Mouse (Mus musculus) heart, adult 18-20 months (tissue): ENCODE measurements around the gene Gm20431. TPM values are rescaled to one million over a fixed set of nuclear protein-coding genes. Genes with fewer than 3 reads are reported as not detected.

Experiments
- DNase-seq, 2 experiments: peaks; one replicate each; pipeline ENCODE4 v3.0.0; 2021 to 2022; ENCODE audit warnings: mixed read lengths in 1 of 2
- total RNA-seq, 2 experiments: library from RNA; stranded (reverse); gene quantifications; 2 replicates each; pipeline ENCODE4 v1.2.3; 2021

Gm20431 gene
- total RNA-seq, 2 experiments from 2014 or later = 9.3 to 17.0 TPM

DNA sequence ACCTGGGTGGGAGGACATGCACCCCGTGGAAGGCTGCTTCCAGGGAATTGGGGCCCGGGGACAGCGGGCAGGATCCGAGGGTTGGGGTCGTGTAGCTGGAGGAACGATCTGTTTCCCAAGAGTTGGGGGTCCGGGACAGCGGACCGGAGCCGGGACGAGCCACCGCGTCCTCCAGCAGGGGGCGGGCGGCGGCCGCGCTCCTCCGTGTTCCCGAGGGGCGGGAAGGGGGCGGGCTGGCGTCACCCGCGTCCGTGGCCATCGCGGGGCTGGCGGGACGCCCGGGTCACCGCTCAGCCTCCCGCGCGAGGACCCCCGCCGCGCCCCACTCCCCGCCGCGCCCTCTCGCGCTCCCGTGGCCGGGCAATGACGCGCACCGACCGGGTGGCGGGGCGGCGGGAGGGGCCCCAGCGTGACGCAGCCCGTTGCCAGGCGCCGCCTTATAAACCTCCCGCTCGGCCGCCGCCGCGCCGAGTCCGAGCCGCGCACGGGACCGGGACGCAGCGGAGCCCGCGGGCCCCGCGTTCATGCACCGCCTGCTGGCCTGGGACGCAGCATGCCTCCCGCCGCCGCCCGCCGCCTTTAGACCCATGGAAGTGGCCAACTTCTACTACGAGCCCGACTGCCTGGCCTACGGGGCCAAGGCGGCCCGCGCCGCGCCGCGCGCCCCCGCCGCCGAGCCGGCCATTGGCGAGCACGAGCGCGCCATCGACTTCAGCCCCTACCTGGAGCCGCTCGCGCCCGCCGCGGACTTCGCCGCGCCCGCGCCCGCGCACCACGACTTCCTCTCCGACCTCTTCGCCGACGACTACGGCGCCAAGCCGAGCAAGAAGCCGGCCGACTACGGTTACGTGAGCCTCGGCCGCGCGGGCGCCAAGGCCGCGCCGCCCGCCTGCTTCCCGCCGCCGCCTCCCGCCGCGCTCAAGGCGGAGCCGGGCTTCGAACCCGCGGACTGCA lies 27.5 kb upstream of the Gm20431 start, which contains the start of gene Cebpb:
TSS of gene Cebpb (plus strand) at position 418 of the 954 bp plus-strand sequence.
- peak; percentile 92 to 94 for DNase-seq

DNA sequence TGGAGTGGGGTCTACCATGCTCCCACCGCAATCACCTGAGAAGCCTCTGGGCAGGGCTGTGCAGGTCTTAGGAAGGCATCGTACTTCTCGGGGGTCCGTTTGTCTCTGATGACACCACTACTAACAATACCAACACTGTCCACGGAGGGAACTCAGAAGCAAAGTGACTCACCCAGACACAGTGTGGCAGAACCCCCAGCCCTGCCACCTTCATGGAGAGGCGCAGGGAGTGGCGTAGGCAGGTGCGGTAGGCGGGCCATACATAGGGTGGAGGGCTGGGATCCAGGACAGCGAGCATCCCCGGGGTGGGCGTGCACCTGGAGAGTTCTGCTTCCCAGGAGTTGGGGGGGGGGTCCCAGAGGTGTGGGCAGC lies 26.8 kb upstream of the Gm20431 start:
- DNase-seq = no peak

GRCm38 (mm10) chr2:167687651-167688101 lies 26.4 kb upstream of the Gm20431 start:
- DNase-seq = peak; percentile 49 to 68

DNA sequence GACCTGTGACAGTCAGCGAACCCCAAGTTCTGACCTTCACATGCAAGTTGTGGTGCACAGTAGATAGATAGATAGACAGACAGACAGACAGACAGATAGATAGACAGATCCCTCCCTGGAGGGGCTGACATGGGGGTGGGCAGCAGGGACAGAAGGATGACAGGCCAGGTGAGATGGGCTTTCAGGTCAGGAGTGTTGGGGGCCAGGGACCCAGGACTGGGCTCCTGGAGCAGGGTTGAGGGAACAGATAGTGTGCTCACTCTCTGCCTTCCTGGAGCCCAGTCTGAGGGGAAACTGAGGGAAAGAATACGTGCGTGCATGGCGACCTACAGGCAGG lies 25.9 kb upstream of the Gm20431 start:
- no peak for DNase-seq

DNA sequence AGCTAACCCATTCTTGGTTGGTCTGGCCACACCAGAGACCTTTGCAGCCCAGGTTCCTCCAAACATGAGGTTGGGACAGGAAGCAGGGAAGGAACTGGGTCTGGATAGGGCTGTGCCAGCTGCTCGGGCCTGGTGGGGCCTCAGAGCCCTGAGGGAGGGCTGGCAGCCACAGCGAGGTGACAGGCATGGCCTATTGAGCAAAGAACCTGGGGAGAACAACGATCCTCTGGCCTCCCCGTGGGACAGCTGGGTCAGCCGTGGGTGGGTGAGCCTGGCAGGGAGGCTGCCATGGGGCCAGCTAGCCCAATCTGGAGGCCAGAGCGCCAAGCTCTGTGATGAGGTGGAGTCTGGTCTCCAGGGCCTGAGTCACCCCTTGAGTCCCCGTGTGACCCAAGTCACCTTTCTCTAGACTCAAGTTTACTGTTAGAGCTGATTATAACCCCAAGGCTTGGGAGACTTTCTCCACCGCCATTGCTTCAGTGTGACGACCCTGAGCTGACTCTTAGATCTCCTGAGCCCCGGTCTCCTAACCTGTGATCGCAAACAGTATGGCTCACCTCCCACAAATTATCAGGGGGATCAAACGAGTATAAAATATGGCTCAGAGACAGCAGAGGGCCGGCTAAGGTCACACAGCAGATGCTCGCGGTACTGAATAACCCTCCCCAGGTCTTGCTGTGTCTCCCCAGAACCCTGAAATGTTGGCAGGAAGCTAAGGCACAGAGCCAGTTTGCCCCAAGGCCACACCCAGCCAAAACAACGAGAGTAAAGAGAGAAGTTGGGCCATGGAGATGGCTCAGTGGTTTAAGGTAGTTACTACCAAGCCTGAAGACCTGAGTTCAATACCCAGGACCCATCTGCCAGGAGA lies 25.3 kb upstream of the Gm20431 start:
- DNase-seq = no peak

- DNase-seq = peak in 1 of 2 experiments; percentile 30
Measured at GRCm38 (mm10) chr2:167685865-167686264, 24.6 kb upstream of the Gm20431 start.

DNA sequence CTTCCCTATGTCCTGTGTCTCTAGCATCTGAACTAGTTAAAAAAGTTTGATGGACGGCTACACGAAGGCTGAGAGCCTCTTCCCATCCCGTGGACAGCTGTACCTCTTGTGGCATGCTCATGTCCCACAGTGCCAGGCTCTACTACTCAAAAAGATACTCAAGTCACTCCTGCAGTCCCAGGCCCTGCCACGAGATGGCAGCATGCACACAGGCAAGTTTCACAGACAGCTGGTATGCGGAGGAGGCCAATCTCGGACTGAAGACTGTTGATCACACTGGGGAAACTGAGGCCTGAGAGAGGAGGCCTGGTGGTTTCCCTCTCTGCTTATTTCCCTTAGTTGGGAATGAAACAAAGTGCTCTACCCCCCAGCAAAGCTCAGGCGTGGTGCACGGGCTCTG lies 23.8 kb upstream of the Gm20431 start:
- DNase-seq = peak; percentile 91 to 100

- DNase-seq = no peak
Measured at GRCm38 (mm10) chr2:167683721-167684120, 22.4 kb upstream of the Gm20431 start.

GRCm38 (mm10) chr2:167680657-167681056 lies 19.4 kb upstream of the Gm20431 start:
- peak in 1 of 2 experiments; percentile 74 for DNase-seq

- peak; percentile 77 to 92 for DNase-seq
Measured at GRCm38 (mm10) chr2:167679902-167680430, 18.7 kb upstream of the Gm20431 start.

GRCm38 (mm10) chr2:167678600-167678999 lies 17.3 kb upstream of the Gm20431 start:
- DNase-seq = no peak

GRCm38 (mm10) chr2:167675120-167675909 lies 14.0 kb upstream of the Gm20431 start:
- DNase-seq = peak in 1 of 2 experiments; percentile 57

DNA sequence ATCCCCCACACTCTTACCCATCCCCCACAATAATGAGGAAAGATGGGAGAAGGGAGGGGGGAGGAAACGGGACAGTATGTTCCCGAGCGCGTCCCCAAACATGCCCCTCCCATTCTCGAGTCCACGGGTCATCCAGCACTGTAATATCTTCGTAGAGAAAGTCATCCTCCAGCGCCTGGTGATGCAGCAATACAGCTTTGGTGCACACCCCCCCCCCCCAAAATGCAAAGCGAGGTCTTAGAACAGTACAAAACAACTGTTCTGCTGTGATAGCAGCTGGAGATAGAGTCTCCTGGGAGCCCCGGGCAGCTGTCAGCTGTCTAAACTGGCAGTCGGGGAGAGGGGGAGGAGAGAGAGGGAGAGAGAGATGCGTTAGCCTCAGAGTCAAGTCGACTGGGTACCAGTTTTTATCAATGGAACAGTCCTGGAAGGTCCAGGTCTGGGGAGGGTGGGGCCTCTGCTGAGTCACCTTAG lies 11.0 kb upstream of the Gm20431 start:
- peak in 1 of 2 experiments; percentile 62 for DNase-seq

DNA sequence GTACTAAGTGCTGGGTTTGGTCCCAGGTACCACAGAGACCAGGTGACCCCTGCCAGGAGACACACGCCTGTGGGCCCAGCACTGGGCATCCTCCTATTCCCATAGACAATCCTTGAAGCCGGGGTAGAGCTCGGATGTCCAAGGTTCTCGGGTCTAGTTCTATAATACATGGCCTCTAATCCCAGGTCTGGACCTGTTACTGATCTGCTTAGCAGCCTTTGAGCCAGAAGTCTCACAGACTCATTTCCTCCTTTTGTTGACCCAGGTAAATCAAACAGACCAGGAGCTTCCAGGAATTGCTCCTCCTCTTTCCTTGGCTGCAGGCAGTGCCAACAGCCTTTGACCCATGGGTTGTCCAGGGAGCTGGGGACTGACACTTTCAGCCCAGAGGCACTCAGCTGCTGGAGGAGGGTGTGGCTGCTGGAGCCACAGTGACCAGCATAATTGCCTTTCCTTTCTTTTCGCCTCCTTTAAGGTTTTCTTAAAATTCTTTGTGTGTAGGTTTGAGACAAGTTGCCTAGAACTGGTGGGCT lies 9.9 kb upstream of the Gm20431 start:
- peak in 1 of 2 experiments; percentile 69 for DNase-seq

- no peak for DNase-seq
Measured at GRCm38 (mm10) chr2:167669398-167669797, 8.1 kb upstream of the Gm20431 start.

DNA sequence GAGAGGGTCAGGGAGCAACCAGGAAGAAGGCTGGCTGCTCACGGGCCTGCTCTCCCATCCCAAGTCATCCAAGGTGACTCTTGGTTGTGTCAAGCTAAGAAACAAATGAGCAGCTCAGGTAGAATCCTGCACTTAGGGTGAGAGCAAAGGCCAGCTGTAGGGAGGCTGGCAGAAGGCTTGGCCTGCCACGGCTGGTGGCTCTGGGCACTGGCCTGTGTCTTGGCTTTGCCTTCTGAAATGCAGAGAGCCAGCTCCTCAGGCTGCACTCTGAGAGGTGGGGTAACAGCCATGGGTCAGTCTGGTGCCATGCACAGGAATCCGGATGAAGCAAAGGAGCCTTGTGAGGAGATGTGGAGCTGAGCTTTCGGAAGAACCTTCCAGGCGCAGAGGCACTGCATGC lies 7.1 kb upstream of the Gm20431 start:
- DNase-seq = no peak

GRCm38 (mm10) chr2:167665972-167666713 lies 4.8 kb upstream of the Gm20431 start:
- no peak for DNase-seq

- no peak for DNase-seq
Measured at GRCm38 (mm10) chr2:167662713-167663112, 1.4 kb upstream of the Gm20431 start.

GRCm38 (mm10) chr2:167660611-167660971 lies 705 bp downstream of the Gm20431 start:
- peak in 1 of 2 experiments; percentile 44 for DNase-seq

DNA sequence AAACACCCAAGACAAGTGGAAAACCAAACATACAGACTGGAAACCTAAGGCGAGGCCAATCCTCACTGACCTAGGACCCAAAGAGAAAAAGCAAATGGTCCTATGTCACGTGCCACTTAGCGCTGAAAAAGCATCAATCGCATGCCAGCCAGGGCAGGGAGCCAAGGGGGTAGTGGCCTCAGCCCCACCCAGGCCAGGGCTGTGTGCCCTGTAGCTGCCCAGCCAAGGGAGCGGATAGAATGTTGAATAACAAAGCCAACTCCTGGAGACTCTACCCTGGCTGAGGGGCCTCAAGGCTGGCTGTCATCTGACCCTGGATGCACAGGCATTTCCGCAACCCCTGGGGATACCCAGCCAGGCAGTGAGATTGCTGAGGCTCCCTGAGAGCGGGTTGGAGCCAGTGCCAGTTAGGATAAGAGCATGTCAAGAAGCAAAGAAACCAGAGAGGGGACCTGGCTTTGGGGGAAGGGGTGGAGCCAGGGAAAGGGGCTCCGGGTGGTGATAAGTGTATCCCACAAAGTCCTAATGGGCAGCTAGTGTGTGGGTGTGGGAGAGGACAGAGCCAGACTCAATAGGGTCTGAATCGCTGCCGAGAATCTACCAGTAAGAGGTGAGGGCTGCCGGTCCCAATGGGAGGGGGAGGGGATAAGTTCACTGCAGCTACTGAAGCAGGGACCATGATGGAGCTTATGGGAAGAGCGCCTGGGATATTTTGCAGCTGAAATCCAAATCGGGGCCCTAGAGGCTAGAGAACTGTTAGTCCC lies 1.3 kb downstream of the Gm20431 start:
- DNase-seq = peak; percentile 77
